Mouse (Mus musculus): ENCODE measurements at regions not wholly inside any gene's neighbourhood (a gene's known extent, or its start where the extent isn't known, plus 50 kb on each side); places are given as distances from the start of the nearest gene placed in this dataset.

DNA sequence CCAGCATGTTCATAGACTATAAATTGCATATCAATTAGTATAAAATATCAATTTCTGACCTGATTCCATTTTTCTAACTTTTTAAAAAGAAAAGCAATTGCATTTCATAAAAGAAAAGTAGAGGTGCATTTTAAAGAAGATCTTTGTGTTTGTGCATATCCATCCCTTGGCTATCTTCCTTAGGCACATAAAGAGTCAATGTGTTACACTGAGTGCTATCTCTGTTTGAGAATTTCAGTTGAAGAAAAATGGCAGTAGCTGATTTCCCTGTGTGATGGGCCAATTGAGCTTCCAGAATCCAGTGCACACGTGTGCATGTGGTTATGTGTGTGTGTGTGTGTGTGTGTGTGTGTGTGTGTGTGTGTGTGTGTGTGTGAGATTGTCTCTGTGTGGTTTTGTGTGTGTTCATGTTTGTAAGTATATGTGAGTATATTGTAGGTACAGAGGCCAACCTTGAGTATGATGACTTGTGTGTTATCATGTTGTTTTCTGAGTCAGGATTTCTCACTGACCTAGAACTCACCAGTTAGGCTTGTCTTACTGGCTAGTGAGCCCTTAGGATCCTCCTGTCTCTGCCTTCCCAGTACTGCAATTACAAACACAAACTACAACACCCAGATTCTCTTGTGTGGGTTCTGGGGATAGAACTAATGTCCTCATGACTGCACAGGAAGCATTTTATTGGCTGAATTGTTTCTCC is 249.6 kb downstream of the Cdk5rap2 start:
- no peak for DNase-seq (ENCODE audit: low spot score in 2 of 2)

DNA sequence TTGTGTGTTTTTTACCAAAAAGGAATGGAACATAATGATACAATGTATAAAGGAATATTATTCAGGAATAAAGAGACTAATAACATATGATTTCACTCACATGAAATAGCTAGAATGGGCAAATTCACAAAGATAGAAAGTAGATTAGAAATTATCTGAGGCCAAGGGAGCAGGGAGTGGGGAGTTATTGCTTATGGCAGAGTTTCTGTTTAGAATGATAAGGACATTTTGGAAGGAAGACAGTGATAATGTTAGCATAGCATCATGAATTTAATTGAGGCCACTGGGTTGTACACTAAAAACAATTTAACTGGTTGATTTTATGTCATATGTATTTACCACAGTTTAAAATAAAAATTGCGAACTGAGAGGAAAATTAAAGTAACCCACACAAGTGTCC is 250.2 kb downstream of the Cdk5rap2 start:
- DNase-seq (ENCODE audit: low spot score in 2 of 2) = no peak

DNA sequence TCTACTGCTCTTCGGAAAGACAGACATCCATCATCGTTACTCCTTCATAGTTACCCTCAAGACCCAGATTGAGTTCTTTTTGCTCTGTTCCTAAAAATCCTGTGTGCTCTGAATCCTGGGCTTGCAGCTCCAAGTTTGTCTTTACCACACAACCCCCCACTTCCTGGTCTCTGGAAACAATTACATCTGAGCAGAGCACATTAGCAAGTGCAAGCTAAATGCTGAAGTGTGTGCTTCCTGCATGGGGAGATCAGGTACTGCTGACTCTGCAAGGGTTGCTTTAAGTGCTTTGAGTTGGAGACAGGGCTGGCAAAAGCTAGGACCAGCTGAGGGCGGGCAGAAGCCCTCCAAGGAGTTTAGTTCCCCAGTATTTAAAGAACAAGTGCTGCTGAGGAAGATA is 257.1 kb downstream of the Cdk5rap2 start:
- no peak for DNase-seq (ENCODE audit: low spot score in 2 of 2)

DNA sequence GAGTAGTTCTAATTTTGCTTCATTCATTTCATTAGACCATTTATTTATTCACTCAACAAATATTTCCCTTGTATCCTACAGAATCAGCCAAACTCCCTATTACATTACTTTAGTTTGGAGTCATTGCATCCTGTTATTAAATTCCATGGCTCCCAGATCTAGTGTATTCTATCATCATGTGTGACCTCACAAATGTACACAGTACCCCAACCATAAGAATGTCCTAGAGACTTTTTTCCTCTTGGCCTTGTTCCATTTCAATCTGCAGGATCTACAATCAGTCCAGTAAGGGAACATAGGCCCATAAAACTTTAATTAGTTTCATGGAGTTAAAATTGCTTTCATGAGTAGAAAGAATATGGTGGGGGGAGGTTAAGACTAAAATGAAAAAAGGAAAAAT is 301.2 kb downstream of the Cdk5rap2 start:
- no peak for DNase-seq (ENCODE audit: low spot score in 2 of 2)

DNA sequence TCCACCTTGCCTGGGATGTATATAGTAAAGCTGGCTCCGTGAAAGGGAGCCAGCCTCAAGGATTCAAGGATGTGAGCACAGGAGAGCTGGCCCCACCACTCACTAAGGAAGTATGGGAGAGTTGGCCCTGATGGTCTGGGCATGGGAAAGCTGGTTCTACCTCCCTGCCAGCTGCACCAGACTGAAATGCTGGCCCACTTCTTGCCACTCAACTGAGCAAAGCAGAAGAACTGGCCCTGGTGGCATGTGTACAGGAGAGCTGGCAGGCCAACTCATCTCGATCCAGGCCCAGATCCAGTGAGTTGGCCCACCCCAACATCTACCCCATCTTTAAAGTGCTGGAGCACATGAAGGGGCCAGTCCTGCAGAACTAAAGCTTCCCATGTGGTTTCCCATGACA is 304.5 kb downstream of the Cdk5rap2 start:
- DNase-seq (ENCODE audit: low spot score in 2 of 2) = no peak

DNA sequence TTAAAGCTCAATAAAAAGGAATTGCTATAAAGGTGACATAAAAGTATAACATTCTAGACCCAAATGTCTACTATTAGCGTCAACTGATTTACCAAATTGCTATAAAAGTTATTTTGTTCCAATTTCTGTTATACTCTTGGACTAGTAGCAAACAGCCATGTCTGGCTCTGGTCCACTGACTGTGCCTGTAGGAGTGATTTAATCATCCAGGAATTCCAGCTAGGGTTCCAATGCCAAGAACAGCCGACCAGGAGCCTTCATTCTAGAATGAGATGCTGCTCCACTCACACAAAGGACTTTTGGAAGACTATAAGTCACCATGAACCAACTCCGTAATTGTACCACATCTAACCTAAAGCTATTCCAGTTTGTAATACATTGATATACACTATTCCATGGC is 312.9 kb downstream of the Cdk5rap2 start:
- peak in 1 of 2 experiments; percentile 6 for DNase-seq (ENCODE audit: low spot score in 2 of 2)

DNA sequence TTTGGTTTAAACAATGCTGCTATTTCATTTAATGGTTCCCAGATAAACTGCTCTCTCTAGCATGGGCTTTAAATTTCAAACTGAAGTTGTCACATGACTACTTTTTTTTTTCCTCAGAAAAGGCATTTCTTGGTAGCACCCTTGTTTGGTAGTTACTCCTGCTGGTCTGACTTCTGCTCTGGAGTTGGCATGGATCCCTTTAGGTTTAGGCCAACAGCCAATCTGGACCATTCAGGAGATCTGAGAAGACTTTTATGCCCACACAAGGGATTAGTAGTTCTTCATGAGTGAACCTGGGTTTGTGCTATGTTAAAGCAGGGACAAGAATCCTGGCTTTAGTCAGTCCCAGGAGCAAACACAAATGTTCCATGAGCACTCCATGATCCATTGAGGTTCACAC is 332.0 kb downstream of the Cdk5rap2 start:
- no peak for DNase-seq (ENCODE audit: low spot score in 2 of 2)

DNA sequence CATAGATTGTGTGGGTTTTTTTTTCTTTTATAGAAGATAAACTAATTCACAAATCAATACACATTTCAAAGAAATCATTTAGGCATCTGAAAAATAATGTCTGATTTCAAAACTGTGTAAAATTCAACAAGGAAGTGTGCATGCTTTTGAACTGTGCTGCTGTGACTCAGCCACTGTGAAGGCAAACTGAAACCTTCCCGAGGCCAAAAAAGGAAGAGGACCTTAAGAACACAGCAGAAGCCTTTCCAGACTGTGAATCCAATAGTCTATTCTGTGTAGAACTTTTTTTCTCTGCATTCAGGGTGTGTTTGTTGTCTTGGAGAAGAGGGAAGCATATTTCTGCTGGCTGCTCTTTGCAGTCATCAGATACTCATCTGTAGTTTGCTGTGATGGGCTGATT is 347.7 kb downstream of the Cdk5rap2 start:
- DNase-seq (ENCODE audit: low spot score in 2 of 2) = no peak

DNA sequence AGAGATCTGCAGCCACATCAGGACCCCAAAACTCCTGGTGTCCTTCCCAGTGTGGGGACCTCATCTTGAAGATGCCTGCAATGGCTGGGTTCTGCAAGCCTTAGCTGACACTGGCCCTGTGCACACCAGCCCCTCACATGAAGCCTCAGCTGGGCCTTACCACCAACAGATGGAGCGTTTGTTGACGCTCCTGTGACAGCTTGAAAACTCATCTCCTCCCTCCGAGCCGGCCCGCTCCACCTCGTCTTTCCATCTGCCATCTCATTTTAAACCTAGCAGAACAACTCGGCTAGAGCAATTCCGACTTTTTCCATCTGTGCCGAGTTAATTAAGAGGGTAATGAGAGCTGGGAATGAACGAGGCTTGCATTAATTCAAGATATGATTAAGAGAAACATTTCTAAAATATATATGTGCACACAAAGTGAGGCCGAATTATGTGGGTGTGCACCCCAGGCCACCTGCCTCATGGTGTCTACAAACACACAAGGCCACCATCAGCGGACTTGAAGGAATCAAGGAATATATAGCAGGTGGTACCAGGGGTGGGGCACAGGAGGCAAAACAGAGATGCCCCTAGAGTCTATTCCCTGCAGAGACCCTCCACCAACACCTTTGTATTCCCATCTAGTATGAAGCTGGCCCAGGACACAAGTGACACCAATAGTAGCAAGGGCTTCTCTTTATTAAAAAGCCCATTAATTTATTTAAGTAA is 351.3 kb downstream of the Cdk5rap2 start:
- DNase-seq (ENCODE audit: low spot score in 2 of 2) = no peak

DNA sequence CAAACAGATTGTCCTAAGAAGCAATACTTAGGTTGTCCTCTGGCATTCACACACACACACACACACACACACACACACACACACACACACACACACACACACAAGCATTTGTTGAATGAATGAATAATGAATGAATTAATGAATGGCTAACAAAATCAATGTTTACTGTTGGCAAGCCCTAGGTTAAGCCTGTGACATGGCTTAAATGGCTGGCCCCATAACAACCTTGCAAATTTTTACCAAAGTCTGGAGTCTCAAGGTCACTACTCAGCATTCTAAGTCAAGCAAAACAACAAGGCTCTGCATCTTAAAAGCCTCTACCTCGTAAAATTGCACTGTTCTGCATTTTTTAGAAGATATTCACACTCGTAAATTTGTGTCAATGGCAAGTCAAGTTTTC is 357.1 kb downstream of the Cdk5rap2 start:
- DNase-seq (ENCODE audit: low spot score in 2 of 2) = no peak

DNA sequence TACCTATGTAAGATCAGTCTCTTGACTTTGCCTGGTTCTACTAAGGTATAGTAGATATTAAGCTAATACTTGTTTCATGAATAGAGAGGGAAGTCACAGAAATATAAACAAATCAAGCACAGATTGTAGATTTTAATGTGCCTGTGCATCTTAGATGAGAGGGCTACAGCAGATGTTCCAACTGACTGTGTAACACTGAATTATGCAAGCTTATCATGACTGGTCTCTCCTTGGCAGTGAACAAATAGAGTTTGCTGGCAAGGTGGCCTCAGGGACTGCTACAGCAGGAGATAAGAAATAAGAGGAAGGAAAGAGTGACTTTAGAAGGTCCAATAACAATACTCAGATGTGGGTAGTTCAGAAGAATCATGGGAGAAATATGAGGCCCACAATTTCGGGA is 372.0 kb downstream of the Cdk5rap2 start:
- DNase-seq (ENCODE audit: low spot score in 2 of 2) = no peak

DNA sequence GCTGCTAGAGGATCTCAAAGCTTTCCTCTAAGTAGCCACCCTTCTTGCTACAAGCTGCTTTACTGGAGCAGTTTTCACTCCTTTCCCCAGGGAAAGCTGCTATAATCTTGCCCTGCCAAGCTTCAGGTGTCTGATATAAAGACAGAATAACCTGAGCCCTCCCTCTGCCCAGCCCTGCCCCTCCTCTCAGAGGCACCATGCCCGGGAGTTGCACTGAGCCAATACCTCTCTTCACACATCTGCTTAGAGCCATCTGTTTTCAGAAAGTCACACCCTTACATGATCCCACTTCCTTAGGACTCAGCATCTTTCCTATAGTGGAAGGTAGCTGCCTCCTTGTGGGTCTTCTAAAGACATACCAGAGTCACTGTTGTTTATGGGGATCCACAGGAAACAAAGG is 374.3 kb downstream of the Cdk5rap2 start:
- no peak for DNase-seq (ENCODE audit: low spot score in 2 of 2)

DNA sequence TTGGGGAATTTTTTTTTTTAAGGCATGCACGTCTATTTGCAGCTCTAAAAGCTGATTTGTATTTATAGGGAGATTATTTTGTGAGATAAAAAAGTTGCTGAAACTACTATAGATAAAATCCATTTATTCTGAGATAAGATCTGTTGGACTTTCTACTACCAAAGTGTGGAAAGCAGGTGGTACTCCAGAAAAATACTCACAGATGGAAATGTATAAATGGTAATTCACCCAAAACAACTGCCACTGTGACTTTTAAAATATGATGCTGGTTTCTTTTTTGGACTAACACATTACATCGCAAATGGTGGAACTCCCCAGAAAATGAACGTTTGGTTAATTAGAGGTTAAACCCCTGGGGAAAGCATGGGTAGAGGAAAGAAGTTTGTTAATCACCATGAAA is 377.7 kb downstream of the Cdk5rap2 start:
- DNase-seq (ENCODE audit: low spot score in 2 of 2) = no peak

DNA sequence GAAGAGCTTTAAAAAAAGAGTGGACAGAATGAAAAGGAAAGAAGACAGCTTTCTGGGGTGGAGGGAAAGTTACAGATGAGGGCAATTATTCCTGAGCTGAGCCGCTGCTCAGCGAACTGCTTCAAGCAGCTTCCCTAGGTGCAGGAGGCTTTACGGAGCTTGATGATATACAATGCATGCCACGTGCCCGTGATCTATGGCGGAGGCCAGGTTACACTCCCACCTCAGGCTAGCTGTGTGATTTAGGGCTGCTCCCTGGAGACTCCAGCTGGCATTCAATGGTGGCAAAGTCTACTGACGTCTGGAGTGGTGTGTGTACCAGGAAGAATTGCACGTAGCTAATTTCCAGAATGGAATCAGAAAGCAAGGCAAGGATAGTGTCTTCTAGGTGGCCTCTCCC is 383.4 kb downstream of the Cdk5rap2 start:
- no peak for DNase-seq (ENCODE audit: low spot score in 2 of 2)

DNA sequence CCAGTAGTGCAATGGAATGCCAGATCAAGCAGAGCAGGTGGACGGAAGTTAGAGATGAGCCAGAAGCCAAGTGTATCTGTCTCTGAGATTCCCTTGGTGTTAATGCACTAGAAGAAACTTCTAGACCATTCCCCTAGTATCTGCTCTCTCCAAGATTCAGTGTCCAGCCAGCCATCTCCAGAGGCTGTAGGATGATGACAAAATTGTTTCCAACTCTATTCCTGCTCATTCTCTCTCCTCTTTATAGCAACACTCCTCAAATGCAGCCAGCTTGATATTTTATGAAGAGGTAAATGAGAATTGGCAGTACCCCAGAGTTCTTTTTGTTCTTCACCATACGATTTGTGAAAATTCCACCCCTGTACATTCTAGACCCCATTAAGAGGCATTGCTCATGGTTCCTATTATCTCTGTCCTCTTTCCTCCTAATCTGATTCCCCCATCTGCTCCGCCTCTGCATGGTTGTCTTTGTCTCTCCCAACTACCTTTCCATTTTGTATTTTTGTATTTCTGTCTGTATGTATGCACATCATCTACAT is 385.3 kb downstream of the Cdk5rap2 start:
- no peak for DNase-seq (ENCODE audit: low spot score in 2 of 2)

DNA sequence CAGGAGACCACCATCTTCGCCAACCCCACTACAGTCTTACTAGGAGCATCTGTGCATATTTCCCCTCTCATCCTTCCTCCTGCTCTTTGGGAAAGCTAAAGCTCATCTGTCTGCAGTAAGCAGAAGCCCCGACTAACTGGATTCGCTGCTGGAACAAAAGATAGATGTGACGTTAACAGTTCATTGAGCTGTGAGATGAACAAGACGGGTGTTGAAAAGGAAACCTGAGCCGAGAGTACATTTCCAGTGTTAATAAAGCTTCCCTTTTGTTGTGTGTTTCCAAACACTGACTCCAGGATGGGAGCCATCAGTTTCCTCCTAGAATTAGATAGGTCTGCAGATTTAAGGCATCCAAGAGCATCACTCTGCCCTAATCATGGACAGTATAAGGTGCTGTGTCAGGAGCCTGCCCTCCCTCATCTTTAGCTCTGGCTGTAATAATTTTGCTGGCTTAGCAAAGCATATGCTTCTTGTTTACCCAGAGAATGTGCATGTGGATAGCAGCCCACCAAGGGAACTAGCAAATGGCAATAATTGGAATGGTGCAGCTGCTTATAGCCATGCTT is 389.3 kb downstream of the Cdk5rap2 start:
- no peak for DNase-seq (ENCODE audit: low spot score in 2 of 2)

DNA sequence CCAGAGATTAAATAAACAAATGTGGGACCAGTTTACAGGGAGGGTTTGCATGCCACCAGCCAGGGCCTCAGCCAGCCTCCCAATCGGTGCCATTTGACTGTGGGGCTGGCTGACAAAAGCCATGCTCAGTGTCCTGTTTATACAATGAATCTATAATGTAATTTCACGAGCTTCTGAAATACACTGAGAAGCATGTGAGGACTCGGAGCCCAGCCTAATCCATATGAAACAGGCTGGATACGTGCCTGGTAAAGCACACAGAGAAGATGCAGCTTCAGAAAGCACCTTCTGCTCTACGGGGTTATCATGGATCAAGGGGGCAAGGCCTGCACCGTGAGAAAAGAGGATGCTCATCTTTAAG is 398.0 kb downstream of the Cdk5rap2 start:
- DNase-seq (ENCODE audit: low spot score in 2 of 2) = no peak

DNA sequence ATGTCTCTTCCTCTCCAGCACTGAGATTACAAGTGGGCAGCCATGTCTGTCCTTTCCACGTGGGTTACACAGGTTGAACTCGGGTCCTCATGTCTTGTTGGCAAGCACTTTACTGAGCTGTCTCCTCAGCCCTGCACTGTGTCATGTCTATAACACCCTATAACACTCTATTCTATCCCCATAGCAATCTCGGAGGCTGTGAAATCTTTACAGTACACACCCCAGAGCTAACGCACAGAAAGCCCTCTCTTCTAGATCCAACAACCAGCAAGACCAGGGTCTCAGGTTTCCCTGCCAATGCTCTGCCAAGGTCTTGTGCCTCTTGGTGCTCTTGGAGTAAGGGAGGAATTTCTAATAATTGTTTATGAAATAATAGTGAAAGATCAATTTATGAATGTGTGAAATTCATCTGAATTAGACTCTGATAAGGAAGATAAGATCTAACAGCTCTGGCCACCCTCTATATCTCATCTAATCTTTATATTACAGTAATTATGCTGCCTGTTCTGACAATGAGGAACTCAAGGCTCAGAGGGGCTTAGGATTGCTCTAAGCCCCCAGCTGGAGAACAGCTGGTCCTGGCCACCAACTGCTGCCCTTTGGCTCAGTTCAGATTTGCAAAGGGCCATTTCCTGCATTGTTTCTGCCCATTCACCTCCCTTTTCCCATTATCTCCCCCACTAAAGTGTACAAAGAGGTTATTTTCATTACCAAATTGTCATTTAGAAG is 398.6 kb downstream of the Cdk5rap2 start:
- DNase-seq (ENCODE audit: low spot score in 2 of 2) = no peak

DNA sequence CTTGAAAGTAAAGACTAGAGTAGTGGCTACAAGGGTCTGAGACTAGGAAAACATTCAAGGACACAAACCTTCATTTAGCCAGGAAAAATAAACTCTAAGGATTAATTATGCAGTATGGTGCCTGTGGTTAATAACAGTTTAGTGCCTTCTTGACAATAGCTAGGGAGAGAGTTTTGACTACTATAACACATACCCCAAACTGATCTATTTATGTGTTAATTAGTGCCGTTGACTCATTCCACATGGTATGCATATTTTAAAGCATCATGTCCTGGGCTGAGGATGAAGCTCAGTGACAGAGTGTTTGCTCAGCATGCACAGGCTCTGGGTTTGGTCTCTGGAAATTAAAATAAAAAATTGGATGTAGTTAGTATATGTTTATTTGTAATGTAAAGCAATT is 399.8 kb downstream of the Cdk5rap2 start:
- no peak for DNase-seq (ENCODE audit: low spot score in 2 of 2)

DNA sequence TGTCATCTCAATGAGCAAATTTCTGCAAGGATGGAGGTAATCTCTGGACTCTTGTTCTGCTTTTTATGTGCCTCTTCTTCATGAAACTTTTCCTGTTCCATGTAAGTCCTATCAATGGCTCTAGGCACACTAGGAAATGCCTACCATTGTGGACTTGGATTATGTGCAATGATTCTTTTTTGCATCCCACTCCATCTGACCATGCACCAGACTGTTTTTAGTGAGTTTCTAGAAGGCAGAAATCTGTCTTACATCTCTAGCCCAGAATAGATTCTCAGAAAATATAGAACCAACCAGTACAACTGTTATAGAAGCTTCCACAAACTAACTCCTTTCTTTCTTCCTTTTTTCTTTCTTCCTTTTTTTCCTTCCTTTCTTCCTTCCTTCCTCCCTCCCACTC is 405.3 kb downstream of the Cdk5rap2 start:
- no peak for DNase-seq (ENCODE audit: low spot score in 2 of 2)

DNA sequence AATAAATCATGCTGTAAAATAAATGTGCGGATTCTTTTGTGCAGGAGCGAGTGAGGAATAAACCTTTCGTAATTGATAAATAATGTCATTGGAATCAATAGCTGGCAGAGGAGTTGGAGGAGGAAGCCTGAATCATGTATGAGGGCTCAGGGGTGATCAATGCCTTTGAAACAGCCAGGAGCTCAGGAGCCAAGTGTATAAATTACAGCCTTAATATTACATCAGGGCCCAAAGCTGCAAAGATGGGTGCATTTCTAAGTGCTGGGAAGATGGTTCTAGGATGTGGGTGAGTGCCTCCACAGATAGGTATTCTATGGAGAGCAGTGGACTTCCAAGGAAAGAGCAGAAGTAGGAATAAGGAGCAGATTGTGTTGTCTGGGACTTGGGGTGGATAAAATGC is 417.0 kb downstream of the Cdk5rap2 start:
- DNase-seq (ENCODE audit: low spot score in 2 of 2) = no peak

DNA sequence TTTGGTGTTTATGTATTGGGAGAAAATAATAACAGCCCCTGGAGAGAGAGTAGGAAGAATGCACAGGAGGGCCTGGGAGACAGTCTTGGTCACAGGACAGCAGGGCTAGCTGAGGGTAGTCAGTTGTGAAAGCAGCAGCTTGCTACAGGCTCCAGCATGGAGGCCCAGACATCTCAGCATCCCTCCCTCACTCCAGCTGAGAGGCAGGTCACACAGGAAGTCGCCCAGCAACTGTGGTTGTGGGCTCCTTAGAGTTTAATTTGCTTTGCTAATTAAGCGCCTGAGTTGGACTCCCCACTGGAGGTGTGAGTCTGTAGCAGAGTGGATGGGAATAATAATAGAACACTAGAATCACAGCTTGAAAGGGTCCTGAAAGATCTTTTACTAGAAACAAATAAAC is 436.0 kb downstream of the Cdk5rap2 start:
- DNase-seq (ENCODE audit: low spot score in 2 of 2) = no peak
